Mouse (Mus musculus): ENCODE data around the gene Vmn1r198. TPM values are rescaled to one million over a fixed set of nuclear protein-coding genes. Genes with fewer than 3 reads are reported as not detected.
A peak's percentile ranks its signal among the peaks of the same experiment; 100 is the strongest.
"Not testable (repeated sequence)": the region's sequence is repeated elsewhere in the genome, so short reads cannot be mapped to it uniquely, and the experiment has no call there.

The Vmn1r198 gene
- polyA plus RNA-seq (2012; rRNA removed), result not detected in 2 replicates

GRCm38 (mm10) chr13:22350064-22350463 lies at the start of gene Vmn1r198:
TSS of gene Vmn1r198 (plus strand) at chr13:22350364.
- peak within 1 kb of the TSS; percentile 32 for H3K27ac ChIP-seq (ENCODE audit: insufficient read depth, low read depth, low read length)
- H3K4me3 ChIP-seq (ENCODE audit: low read depth, low read length), result no peak within 1 kb of the TSS
- 38% methylated on average over 1 of the region's 1 CpGs for WGBS
- no peaks in the 10 kb centered on the region for H3K27me3 ChIP-seq (ENCODE audit: control insufficient read depth, insufficient read depth, low read length)
- no peaks in the 10 kb centered on the region for H3K36me3 ChIP-seq (ENCODE audit: control insufficient read depth, insufficient read depth, low read length)
- peaks cover 7% of the 10 kb centered on the region; the same call in 1 of the 2 replicates for H3K4me1 ChIP-seq (ENCODE audit: control insufficient read depth, insufficient read depth, insufficient read length, low read length)
- TF ChIP-seq CTCF (IDR thresholded peaks at IDR 0.05; ENCODE audit: extremely low read depth, insufficient read length, insufficient replicate concordance, low read depth, low read length) (no peak), POLR2A (IDR thresholded peaks at IDR 0.05; ENCODE audit: low read depth, low read length) (no peak)

DNA sequence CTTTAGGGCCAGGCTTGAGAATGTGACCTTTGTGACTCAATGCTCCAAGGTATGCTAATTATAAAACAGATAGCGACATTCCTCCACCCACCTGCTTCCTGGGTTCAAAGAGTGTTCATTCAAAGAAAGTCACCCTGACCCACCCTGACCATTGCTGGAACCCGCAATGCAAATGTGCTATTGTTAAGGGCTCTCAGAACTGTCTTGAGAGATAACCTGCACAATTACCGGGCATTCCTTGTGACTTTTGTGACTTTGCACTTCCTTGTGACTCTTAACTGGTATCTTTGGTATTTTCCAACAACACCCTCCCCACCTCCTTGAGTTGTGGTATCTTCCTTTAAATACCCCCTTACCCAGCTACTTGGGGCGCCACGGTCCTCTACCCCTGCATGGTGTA lies 42.1 kb upstream of the Vmn1r198 start:
- H3K4me1 ChIP-seq (ENCODE audit: control insufficient read depth, insufficient read depth, insufficient read length, low read length); H3K27ac ChIP-seq (ENCODE audit: insufficient read depth, low read depth, low read length); H3K36me3 ChIP-seq (ENCODE audit: control insufficient read depth, insufficient read depth, low read length); H3K27me3 ChIP-seq (ENCODE audit: control insufficient read depth, insufficient read depth, low read length); H3K4me3 ChIP-seq (ENCODE audit: low read depth, low read length): not testable (repeated sequence)
- 76% methylated on average over 5 of the region's 5 CpGs for WGBS

- peak overlapping the region; percentile 75; the same call in 1 of the 2 replicates for H3K27ac ChIP-seq (ENCODE audit: insufficient read depth, low read depth, low read length)
- H3K4me1 ChIP-seq (ENCODE audit: control insufficient read depth, insufficient read depth, insufficient read length, low read length), result peaks cover 15% of the 10 kb centered on the region; the same call in 1 of the 2 replicates
- no peak overlapping the region for H3K4me3 ChIP-seq (ENCODE audit: low read depth, low read length)
- no peak for TF ChIP-seq CTCF (IDR thresholded peaks at IDR 0.05; ENCODE audit: extremely low read depth, insufficient read length, insufficient replicate concordance, low read depth, low read length)
- TF ChIP-seq POLR2A (IDR thresholded peaks at IDR 0.05; ENCODE audit: low read depth, low read length), result no peak
- H3K36me3 ChIP-seq (ENCODE audit: control insufficient read depth, insufficient read depth, low read length), result no peaks in the 10 kb centered on the region
- H3K27me3 ChIP-seq (ENCODE audit: control insufficient read depth, insufficient read depth, low read length), result no peaks in the 10 kb centered on the region
- WGBS, result 17% methylated on average over 2 of the region's 2 CpGs
Measured at GRCm38 (mm10) chr13:22315361-22315760, 34.8 kb upstream of the Vmn1r198 start.

DNA sequence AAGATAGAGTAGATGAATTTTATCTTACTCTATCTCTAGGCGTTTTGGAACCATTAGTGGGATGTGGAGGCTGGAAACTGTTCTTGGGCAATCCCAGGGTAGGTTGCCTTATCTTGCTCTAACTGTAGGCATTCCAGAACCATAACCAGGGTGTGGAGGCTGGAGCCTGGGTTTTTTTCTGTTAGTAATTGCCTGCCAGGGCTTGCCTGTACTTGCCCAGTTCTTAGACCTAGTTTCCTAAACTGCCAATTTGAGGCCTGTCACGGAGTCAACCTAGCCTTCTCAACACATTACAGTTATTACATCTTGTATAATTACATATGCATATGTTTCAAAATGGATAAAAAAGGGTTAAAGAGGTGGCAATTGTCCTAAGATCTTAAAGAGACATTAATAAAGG lies 32.8 kb upstream of the Vmn1r198 start:
- 44% methylated on average over 2 of the region's 2 CpGs for WGBS

DNA sequence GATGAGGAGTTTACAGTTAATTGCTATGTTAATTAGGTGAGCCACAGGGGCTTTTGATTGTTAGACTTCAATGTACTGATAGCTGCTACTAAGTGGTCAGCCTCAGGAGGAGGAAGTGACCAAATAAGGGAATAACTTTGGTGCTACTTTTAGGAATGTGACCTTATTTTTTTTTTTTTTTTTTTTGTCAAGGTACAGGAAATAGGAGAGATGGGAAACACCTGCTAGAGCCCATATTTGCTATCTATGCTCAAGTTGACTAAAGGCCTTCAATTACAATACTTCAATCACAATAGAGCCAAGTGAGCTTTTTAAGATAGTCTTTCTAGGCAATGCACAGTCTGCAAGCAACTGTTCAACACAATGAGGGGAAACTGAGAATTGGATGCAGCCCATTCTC lies 30.1 kb upstream of the Vmn1r198 start:
- no peak overlapping the region for H3K27ac ChIP-seq (ENCODE audit: insufficient read depth, low read depth, low read length)
- H3K4me1 ChIP-seq (ENCODE audit: control insufficient read depth, insufficient read depth, insufficient read length, low read length), result peaks cover 13% of the 10 kb centered on the region; the same call in 1 of the 2 replicates
- H3K4me3 ChIP-seq (ENCODE audit: low read depth, low read length), result no peak overlapping the region
- H3K36me3 ChIP-seq (ENCODE audit: control insufficient read depth, insufficient read depth, low read length), result no peaks in the 10 kb centered on the region
- no peaks in the 10 kb centered on the region for H3K27me3 ChIP-seq (ENCODE audit: control insufficient read depth, insufficient read depth, low read length)
- no peak for TF ChIP-seq POLR2A (IDR thresholded peaks at IDR 0.05; ENCODE audit: low read depth, low read length)
- no peak for TF ChIP-seq CTCF (IDR thresholded peaks at IDR 0.05; ENCODE audit: extremely low read depth, insufficient read length, insufficient replicate concordance, low read depth, low read length)

More for the DNA sequence above, 32.8 kb upstream of the Vmn1r198 start:
- TF ChIP-seq CTCF (IDR thresholded peaks at IDR 0.05; ENCODE audit: extremely low read depth, insufficient read length, insufficient replicate concordance, low read depth, low read length) (no peak), POLR2A (IDR thresholded peaks at IDR 0.05; ENCODE audit: low read depth, low read length) (no peak)
- Histone ChIP-seq H3K27ac (ENCODE audit: insufficient read depth, low read depth, low read length) (no peak overlapping the region), H3K27me3 (ENCODE audit: control insufficient read depth, insufficient read depth, low read length) (no peaks in the 10 kb centered on the region), H3K4me1 (ENCODE audit: control insufficient read depth, insufficient read depth, insufficient read length, low read length) (peaks cover 17% of the 10 kb centered on the region; the same call in 1 of the 2 replicates), H3K4me3 (ENCODE audit: low read depth, low read length) (no peak overlapping the region), H3K36me3 (ENCODE audit: control insufficient read depth, insufficient read depth, low read length) (no peaks in the 10 kb centered on the region)

DNA sequence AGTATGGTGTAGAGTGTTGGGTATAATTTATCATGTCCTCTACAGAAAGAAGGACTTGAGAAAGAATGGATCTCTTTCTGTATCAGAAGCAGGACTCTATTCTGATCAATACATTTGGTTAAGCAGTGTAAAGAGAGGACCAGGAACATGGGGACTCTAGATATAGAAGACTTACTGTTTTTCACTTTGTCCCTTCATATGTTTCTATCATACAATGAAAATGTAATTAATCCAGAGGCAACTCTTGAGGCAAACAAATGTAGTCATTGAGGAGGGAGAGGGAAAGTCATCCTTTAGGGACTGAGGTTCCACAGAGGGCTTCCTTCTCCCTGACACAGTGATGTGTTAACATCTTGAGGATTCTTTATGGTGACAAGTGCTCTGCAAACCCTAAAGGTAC lies 25.9 kb upstream of the Vmn1r198 start, which contains the start of gene Vmn1r197:
Gene Vmn1r197 (plus strand): TSS at position 301 of the 400 bp plus-strand sequence.
- Histone ChIP-seq H3K27ac (ENCODE audit: insufficient read depth, low read depth, low read length) (no peak within 1 kb of the TSS), H3K4me1 (ENCODE audit: control insufficient read depth, insufficient read depth, insufficient read length, low read length) (peaks cover 4% of the 10 kb centered on the region; the same call in 1 of the 2 replicates), H3K36me3 (ENCODE audit: control insufficient read depth, insufficient read depth, low read length) (no peaks in the 10 kb centered on the region), H3K4me3 (ENCODE audit: low read depth, low read length) (no peak within 1 kb of the TSS), H3K27me3 (ENCODE audit: control insufficient read depth, insufficient read depth, low read length) (no peaks in the 10 kb centered on the region)
- TF ChIP-seq POLR2A (IDR thresholded peaks at IDR 0.05; ENCODE audit: low read depth, low read length) (no peak), CTCF (IDR thresholded peaks at IDR 0.05; ENCODE audit: extremely low read depth, insufficient read length, insufficient replicate concordance, low read depth, low read length) (no peak)

GRCm38 (mm10) chr13:22333269-22333668 lies 16.9 kb upstream of the Vmn1r198 start:
- no peaks in the 10 kb centered on the region for H3K4me1 ChIP-seq (ENCODE audit: control insufficient read depth, insufficient read depth, insufficient read length, low read length)
- H3K36me3 ChIP-seq (ENCODE audit: control insufficient read depth, insufficient read depth, low read length), result no peaks in the 10 kb centered on the region
- 54% methylated on average over 2 of the region's 2 CpGs for WGBS
- no peak for TF ChIP-seq CTCF (IDR thresholded peaks at IDR 0.05; ENCODE audit: extremely low read depth, insufficient read length, insufficient replicate concordance, low read depth, low read length)
- H3K27me3 ChIP-seq (ENCODE audit: control insufficient read depth, insufficient read depth, low read length), result no peaks in the 10 kb centered on the region
- no peak overlapping the region for H3K27ac ChIP-seq (ENCODE audit: insufficient read depth, low read depth, low read length)
- no peak overlapping the region for H3K4me3 ChIP-seq (ENCODE audit: low read depth, low read length)

- TF ChIP-seq CTCF (IDR thresholded peaks at IDR 0.05; ENCODE audit: extremely low read depth, insufficient read length, insufficient replicate concordance, low read depth, low read length) (no peak), POLR2A (IDR thresholded peaks at IDR 0.05; ENCODE audit: low read depth, low read length) (no peak)
- Histone ChIP-seq H3K27ac (ENCODE audit: insufficient read depth, low read depth, low read length) (no peak overlapping the region), H3K27me3 (ENCODE audit: control insufficient read depth, insufficient read depth, low read length) (no peaks in the 10 kb centered on the region), H3K4me1 (ENCODE audit: control insufficient read depth, insufficient read depth, insufficient read length, low read length) (no peaks in the 10 kb centered on the region), H3K36me3 (ENCODE audit: control insufficient read depth, insufficient read depth, low read length) (no peaks in the 10 kb centered on the region), H3K4me3 (ENCODE audit: low read depth, low read length) (no peak overlapping the region)
- 90% methylated on average over 1 of the region's 1 CpGs for WGBS
Measured at GRCm38 (mm10) chr13:22335565-22335964, 14.6 kb upstream of the Vmn1r198 start.

Measured in small intestine, adult 2 months (tissue).